Mouse (Mus musculus): ENCODE measurements around the gene Serpinf1.

The Serpinf1 gene

DNA sequence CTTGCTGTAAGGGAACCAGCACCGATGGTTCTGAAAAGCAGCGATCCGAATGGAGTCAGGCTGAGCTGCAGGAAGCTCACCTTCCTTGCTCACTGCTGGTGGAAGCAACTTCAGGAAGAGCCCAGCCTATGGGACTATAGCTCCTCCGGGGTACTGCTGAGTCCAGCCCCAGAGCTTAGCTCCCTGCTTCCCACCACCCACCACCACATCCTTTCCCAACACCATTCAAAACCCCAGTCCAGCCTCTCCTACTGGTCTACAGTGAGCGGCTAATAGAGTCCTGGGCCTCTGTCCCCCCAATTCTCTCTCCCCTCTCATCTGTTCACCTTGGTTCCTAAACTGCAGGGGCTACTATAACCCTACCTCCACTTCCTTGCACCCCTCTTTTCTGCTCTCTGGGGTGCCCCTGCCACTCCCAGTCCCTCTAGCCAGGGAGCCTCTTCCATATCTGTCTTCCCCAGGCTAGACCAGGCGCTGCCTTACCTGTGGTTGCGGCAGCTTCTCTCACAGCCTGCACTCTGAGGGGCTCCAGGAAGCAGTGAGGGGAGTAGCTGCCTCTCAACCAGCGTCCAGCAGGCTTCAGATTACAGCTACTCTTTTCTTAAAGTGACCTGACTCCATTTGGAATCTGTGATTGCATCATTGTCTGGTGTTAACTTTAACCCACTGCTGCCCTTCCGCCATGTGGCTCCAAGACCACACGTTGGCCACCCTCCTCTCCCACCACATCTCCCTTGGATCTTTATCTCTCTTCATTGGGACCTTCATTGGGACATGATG lies at the start of gene Serpinf1:
Gene Serpinf1, minus strand, starts transcription at position 689 of the 780 bp plus-strand sequence.
- in situ Hi-C loops (cut with MboI; ENCODE audit: low pct_unique_long_range_greater_than_20kb in 1 of 2, low sequenced_read_pairs in 2 of 2, unreplicated experiment in 1 of 2) = loop anchor here in 1 of 2 experiments (25.0 kb wide), 1 partner anchor 235 kb away; the partner anchor contains the start of genes Dph1, Ovca2 and Rtn4rl1

DNA sequence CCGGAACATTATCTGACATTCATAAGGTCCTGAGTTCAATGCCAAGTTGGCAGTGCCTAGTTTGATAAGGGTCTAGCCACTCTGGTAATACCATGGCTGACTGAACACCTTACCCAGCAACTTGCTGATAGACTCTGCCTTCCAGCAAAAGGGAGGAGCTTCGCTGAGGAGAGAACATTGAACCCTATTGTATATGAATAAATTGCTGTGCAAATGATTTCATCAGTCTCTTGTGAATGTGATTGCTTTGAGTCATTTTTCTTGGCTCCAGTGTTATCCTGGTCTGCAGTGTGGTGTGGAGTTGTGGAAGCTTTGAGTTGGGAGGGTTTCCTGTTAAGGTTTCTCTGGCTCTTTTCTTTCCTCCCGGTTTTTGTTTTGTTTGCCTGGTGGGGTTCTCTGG lies 48.2 kb upstream of the Serpinf1 start:
- in situ Hi-C loops (cut with MboI; ENCODE audit: low pct_unique_long_range_greater_than_20kb in 1 of 2, low sequenced_read_pairs in 2 of 2, unreplicated experiment in 1 of 2) = no loop called here

DNA sequence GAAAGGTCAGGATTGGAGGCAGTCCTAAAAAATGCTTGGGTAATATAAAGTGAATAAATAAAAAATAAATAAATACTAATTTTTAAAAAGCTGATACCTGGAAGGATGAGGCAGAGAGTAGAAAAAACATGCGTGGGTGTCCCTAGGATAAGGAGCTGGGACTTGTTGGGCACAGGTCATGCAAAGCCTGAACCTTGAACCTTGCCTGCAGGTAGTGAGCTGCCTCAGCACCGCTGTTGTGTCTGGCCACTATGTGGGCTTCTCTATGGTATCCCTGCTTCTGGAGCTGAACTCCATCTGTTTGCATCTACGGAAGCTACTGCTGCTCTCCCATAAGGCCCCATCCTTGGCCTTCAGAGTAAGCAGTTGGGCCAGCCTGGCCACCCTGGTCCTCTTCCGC lies 46.8 kb upstream of the Serpinf1 start:
- in situ Hi-C loops (cut with MboI; ENCODE audit: low pct_unique_long_range_greater_than_20kb in 1 of 2, low sequenced_read_pairs in 2 of 2, unreplicated experiment in 1 of 2) = no loop called here

DNA sequence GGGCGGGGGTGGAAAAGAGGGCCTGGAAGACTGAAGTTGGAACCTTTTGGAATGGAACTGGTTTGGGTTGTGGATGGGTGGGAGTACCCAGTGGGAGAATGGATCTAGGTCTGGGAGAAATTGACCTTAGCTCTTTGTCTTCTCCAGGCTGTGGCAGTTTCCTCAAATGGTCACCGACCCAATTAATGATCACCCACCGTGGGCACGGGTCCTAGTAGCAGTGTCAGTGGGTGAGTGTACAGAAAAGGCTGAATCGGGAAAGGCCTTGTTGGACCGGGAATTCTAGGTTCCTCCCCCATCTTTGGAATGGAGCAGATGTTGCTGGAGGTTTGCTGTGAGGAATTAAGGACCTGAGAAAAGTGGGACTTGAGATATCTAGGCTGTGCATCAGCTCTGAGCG lies 45.9 kb upstream of the Serpinf1 start:
- in situ Hi-C loops (cut with MboI; ENCODE audit: low pct_unique_long_range_greater_than_20kb in 1 of 2, low sequenced_read_pairs in 2 of 2, unreplicated experiment in 1 of 2) = no loop called here

DNA sequence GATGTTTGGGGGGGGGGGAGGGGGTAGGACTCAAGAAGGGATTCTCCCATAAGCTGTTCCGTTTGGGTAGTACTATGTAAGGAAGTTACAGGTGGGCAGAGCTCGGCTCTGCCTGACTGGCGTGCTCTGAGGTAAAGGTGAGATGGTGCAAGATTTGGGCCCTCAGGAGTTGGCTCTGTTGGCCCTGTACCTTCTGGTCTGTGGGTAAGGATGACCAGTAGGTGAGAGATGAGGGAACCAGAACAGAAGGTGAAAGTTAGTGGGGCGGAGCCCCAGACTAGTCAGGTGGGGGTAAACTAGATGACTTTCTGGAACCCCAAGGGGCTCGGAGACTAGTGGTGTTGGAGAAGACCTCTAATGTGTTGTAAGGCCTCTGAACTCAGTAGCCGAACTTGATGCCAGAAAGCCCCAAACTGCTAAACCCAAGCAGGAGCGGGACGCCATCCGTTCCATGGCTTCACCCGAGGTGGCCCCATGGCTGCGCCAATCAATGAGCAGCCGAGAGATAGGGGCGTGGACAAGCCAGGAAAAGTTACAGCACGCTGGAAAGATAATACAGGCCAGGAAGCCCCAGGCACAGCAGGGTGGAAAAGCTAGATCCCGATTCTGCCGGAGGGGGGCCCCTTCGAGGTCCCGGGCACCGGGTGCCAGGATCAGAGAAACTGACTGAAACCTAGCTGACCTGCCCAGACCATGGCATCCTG lies 45.2 kb upstream of the Serpinf1 start:
- in situ Hi-C loops (cut with MboI; ENCODE audit: low pct_unique_long_range_greater_than_20kb in 1 of 2, low sequenced_read_pairs in 2 of 2, unreplicated experiment in 1 of 2) = no loop called here

DNA sequence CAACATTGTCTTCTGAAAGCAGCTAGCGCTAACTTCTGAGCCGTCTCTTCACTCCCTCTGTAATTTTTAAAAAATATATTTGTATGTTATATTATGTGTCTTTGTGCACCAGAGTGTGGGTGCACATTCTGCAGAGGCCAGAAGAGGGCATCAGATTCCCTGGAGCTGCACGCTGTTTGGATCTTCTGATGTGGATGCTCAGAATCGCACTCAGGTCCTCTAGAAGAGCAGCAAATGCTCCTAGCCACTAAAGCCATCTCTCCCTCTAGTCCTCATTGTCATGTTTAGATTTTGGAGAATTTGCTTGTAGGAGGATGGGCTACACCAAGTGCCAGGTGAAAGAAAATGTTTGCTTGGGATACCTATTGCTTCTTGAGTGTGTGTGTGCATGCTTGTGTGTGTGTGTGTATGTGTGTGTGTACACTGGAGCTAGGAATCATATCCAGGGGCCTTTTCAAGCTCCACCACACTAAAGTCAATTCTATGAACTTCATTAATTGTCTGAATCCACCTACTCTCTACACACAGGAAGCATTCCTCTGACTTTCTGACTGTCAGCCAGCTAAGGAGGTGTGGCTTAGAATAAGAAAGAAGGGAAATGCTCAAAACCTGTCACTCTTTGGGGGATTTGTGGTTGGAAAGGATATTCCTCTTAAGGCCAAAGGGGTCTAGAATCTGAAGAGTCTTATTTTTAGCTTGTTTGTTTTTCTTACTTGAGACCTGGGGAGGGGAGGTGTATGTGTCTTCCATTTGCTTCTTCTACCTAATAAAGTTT lies 44.4 kb upstream of the Serpinf1 start:
- in situ Hi-C loops (cut with MboI; ENCODE audit: low pct_unique_long_range_greater_than_20kb in 1 of 2, low sequenced_read_pairs in 2 of 2, unreplicated experiment in 1 of 2) = no loop called here

DNA sequence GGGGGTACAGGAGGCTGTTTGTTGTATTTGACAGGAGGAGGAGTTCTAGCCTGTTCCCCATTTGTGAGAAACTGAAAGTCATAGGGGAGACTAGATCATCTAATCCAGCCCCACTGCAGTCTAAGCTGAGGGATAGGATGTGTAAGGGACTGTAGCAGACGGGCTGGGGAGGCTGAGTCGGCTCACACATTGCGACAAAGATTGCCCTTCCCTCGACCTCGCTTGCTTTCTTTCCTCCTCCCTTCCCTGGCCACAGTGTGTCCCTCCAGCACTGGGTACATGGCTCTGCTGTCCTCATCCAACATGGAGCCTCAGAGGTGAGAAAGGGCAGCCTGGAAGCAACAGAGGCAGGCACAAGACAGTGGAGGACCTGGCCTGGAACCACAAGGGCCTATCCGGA lies 42.5 kb upstream of the Serpinf1 start:
- in situ Hi-C loops (cut with MboI; ENCODE audit: low pct_unique_long_range_greater_than_20kb in 1 of 2, low sequenced_read_pairs in 2 of 2, unreplicated experiment in 1 of 2) = no loop called here

DNA sequence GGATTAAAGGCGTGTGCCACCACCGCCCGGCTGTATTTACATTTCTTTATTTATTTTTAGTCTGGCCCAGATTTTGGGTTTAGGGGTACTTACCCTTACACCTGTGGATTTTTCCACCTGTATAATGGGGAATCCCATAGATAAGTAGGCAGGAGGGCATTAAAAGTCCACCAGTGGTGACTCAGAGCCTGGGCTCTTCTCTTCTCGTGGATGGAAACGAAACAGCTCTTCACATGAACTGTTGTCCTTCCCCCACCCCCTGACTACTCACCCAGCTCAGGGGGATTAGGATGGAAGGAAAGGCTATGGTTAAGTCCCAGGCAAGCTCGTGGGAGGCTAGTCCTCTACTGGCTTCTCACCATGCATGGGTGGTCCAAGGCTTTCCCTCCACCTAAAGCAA lies 41.9 kb upstream of the Serpinf1 start:
- in situ Hi-C loops (cut with MboI; ENCODE audit: low pct_unique_long_range_greater_than_20kb in 1 of 2, low sequenced_read_pairs in 2 of 2, unreplicated experiment in 1 of 2) = no loop called here

DNA sequence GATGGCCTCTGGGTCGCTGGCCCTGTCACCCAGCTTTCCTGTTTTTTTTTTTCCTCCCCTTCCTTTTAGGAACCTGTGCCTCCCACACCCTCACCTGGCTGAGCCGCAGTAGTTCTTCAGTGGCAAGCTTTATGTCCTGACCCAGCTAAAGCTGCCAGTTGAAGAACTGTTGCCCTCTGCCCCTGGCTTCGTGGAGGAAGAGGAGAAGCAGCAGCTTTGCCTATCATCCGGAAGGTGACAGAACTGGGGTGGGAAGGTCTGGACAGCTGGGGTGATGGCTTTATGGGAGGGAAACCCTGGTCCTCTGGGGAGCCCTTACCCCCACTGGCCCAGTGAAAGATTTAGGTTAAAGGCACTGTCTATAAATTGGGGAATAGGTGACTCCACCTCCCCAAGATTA lies 41.1 kb upstream of the Serpinf1 start:
- in situ Hi-C loops (cut with MboI; ENCODE audit: low pct_unique_long_range_greater_than_20kb in 1 of 2, low sequenced_read_pairs in 2 of 2, unreplicated experiment in 1 of 2) = no loop called here

DNA sequence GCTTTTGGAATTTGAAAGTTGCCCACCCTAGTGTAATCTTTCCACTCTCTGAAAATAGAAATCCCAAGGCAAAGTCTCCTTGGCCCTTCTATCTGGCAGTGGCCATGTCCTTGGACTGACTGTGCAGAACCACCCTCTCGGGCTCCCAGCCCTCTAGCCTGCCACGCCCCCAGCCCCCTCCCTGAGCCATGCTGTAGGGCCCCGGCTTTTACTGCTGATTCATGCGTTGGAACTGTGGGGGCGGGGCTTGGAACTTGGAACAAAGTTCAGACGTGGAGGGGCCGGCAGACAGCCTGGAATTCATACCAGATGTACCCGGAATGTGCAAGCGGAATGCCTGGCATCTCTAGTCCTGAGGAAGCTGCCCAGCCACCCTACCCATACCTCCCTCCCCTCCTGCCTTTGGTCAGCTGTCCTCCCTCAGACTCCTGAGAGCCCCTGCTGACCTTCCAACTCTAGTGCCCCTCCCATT lies 40.4 kb upstream of the Serpinf1 start:
- in situ Hi-C loops (cut with MboI; ENCODE audit: low pct_unique_long_range_greater_than_20kb in 1 of 2, low sequenced_read_pairs in 2 of 2, unreplicated experiment in 1 of 2) = no loop called here

DNA sequence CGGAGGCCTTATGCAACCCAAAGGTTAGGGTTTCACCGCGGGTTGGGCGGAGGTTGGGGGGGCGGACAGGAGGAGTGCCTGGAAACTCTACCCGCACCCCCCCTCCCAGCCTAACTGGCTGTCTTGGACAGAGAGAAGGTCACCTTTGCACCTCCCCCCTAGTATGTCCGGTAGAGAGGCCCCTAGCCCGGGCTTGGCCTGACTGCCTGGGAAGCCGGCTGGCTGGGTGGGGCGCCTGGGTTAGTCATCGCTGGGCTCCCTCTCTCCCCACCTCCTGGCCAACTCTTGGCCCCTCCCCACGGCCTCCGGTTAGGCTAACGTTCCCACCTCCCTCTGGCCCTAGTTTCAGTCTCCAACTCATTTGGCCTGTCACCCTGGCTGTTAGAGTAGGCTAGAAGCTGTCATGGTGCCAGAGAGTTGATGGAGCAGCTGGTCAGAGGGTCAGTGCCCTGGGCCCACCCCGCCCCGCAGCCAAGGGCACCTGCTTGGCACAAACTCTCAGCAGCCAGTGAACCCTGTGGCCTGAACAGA lies 39.8 kb upstream of the Serpinf1 start:
- in situ Hi-C loops (cut with MboI; ENCODE audit: low pct_unique_long_range_greater_than_20kb in 1 of 2, low sequenced_read_pairs in 2 of 2, unreplicated experiment in 1 of 2) = no loop called here

DNA sequence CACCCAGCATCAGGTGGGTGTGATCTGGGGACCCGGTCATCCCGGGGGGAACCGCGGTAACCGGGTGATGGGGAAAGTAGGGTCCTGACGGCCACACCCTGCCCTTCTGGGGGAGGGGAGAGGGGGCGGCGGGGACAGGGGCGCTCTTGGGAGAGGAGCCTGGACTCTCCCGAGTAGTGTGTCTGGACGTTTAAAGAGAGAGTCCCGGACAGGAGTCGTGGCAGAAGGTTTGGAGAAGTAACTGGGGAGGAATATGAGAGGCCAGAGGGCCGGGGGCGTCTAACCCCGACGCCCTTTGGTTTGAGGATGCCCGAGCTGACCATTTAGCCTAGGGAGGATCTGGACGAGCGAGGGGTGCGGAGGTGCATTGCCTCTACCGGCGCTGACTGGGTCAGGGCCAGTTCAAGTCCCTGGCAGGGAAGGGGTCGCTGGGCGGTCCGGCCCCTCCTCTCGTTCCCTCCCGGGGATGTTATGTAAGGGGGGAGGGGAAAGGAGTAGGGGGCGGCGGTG lies 39.3 kb upstream of the Serpinf1 start:
- in situ Hi-C loops (cut with MboI; ENCODE audit: low pct_unique_long_range_greater_than_20kb in 1 of 2, low sequenced_read_pairs in 2 of 2, unreplicated experiment in 1 of 2) = no loop called here

DNA sequence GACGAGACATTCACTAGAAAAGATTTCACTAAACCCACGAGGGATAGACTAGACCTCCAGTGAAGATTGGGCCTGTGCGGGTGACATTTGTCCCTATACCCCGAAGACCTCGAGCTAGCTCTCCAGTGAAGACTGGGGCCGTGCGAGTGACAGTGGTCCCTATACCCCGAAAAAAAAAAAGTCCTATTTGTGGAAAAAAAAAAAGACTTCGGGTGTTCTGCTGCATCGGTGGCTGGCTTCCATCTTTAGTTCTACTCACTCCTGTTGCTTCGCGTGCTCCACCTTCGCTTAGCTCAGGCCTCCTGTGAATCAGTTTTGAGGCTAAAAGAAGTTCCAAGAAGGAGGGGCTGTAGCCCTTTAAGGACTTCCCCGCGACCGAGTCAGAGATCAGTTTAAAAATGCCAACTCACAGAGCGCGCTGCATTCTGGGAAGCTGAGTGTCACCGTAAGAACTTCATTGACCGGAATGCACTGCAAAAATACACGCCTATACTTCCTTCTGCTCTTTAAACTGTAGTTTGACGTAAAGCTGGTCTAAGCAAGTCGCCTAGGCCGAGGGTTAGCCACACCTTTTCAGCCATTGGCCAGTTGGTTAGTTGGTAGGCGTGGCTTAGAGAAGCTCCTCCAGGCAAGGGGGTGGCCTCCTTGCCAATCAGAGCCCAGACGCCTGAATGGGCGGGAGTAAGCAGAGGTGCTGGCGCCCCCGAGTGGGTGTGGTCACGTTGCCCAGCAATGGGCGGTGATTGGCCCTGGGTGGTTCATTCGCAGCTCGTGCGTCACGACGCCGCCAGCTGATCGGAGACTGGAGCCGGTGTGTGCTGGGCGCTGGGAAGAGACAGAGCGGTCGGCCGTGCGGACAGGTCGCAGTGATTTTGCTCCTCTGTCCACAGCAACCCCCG lies 38.6 kb upstream of the Serpinf1 start, which contains the start of gene Tlcd2:
Gene Tlcd2, plus strand, starts transcription at position 872 of the 899 bp plus-strand sequence.
- in situ Hi-C loops (cut with MboI; ENCODE audit: low pct_unique_long_range_greater_than_20kb in 1 of 2, low sequenced_read_pairs in 2 of 2, unreplicated experiment in 1 of 2) = no loop called here

DNA sequence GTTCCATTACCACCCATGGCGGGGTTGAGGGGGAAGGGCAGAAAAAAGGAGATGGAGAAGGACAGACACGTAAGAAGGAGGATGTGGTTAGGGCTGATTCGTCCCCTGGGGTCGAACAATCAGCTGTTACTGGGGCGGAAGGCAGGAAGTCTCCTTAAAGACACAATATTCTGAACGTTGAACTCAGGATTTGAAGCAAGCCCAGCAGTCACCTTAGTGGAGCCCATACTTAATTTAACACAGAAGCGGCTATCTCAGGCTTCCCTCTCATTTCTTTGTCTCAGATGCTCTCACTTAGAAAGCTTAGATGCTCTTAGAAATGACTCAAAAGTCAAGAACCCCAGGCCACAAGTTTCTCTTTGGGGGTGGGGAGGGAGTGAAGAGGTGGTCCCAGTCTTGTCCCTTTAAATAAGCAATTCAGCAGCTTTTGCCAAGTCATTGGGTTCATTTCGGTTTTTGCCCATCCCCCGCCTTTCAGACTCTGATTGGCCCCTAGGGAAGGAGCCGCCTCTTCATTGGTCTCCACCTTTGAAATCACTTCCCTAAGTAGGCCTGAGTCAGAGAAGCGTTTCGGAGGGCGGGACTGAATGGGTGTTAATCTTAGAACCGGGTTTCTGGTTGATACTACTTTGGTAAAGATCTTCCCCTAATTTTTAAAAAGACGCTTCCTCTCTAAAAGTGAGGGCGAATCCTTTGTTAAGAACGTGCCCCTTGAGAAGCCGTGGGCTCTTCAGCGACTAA lies 37.8 kb upstream of the Serpinf1 start:
- in situ Hi-C loops (cut with MboI; ENCODE audit: low pct_unique_long_range_greater_than_20kb in 1 of 2, low sequenced_read_pairs in 2 of 2, unreplicated experiment in 1 of 2) = no loop called here

DNA sequence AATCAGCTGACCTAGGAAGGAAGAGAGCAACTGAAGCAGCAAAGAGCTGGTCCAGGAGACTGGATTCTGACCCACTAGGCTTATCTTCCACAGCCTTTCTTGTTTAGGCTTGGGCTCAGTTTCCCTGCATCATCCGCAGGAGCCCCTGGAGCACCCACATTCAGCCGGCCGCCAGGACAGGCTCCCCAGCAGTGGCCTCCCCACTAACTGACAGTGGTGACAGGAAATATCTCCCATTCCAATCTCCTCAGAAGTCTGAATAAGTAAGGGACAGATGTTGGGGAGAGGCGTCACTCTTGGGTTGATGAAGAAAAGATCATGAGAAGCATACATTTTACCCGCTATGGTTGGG lies 37.2 kb upstream of the Serpinf1 start:
- in situ Hi-C loops (cut with MboI; ENCODE audit: low pct_unique_long_range_greater_than_20kb in 1 of 2, low sequenced_read_pairs in 2 of 2, unreplicated experiment in 1 of 2) = no loop called here

DNA sequence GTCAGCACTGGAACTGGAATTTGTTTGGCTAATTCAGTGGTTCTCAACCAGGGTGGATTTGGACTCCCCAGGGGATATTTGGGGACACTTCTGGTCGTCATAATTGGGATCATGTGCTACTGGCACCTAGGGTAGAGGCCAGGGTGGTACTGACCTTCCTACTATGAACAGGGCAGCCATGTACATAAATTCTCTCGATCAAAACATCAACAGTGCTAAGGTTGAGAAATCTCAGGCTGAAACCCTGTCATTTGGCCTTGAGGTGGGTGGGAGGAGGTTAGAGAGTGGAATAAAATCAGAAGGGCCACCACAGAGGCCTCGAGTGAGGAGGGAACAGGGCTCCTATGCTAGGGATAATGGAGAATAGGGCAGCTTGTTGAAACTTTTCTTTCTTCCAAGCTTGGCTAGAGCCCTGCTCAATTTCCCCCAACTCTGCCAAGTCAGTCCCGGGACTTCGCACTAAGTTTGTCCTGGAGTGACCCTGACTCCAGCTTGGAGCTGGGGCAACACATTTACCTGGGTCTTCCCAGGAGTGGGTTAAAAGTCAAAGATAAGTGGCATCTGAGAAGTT lies 36.7 kb upstream of the Serpinf1 start:
- in situ Hi-C loops (cut with MboI; ENCODE audit: low pct_unique_long_range_greater_than_20kb in 1 of 2, low sequenced_read_pairs in 2 of 2, unreplicated experiment in 1 of 2) = no loop called here

DNA sequence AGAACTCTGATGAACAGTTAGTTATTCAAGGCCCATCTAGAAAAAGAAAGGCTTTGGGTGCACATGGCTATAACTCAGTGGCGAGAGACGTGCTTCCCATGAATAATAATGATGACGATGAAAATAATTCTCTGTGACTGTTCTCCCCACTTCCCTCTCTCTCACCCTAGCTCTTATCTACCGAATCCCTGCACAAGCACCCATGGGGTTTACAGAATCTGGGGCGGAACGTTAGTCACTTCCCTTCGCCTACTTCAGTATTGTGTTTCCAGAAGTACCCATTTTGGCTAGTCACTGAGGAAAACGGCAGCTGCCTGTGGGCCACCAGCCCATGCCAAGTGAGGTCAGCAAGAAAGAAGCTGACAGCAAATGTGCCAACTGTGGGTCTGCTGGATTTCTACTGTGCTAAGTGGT lies 36.1 kb upstream of the Serpinf1 start:
- in situ Hi-C loops (cut with MboI; ENCODE audit: low pct_unique_long_range_greater_than_20kb in 1 of 2, low sequenced_read_pairs in 2 of 2, unreplicated experiment in 1 of 2) = no loop called here
